Mouse (Mus musculus) forebrain, embryonic 11.5 days (tissue): ENCODE results near the gene Sdc1. TPM values are rescaled to one million over a fixed set of nuclear protein-coding genes. Genes with fewer than 3 reads are reported as not detected.

Source experiments
- ATAC-seq: fragments of 200-750 bp; cut with Nextera tagmentation; replicated peaks from 2 replicates; pipeline ENCODE4 v1.8.0; 2017; ENCODE audit warnings: moderate TSS enrichment; ENCODE audit not compliant: low FRiP score
- DNase-seq: peaks from one replicate; pipeline ENCODE4 v3.0.0-alpha.2; 2017; ENCODE audit warnings: low spot score
- H3K27ac ChIP-seq: fragments of 300-500 bp; sonication (generic); 2 replicates; pipeline ENCODE4 v1.5.1; 2014; ENCODE audit warnings: low read depth, low read length
- H3K27me3 ChIP-seq: fragments of 300-500 bp; sonication (generic); 2 replicates; pipeline ENCODE4 v1.6.1; 2014; ENCODE audit warnings: mild to moderate bottlenecking, low read length, mixed read lengths; ENCODE audit not compliant: control insufficient read depth, insufficient read depth
- H3K36me3 ChIP-seq: fragments of 300-500 bp; sonication (generic); 2 replicates; pipeline ENCODE4 v1.6.1; 2014; ENCODE audit warnings: mild to moderate bottlenecking, low read length, moderate library complexity, mixed read lengths; ENCODE audit not compliant: control insufficient read depth, insufficient read depth
- H3K4me1 ChIP-seq: fragments of 300-500 bp; sonication (generic); replicated peaks from 2 replicates; pipeline ENCODE4 v1.6.1; 2014; ENCODE audit warnings: low read length, mixed read lengths; ENCODE audit not compliant: control insufficient read depth, insufficient read depth
- H3K4me2 ChIP-seq: fragments of 300-500 bp; sonication (generic); 2 replicates; pipeline ENCODE4 v1.6.1; 2014; ENCODE audit warnings: low read depth, mild to moderate bottlenecking, low read length, moderate library complexity, mixed read lengths; ENCODE audit not compliant: severe bottlenecking
- H3K4me3 ChIP-seq: fragments of 300-500 bp; sonication (generic); 2 replicates; pipeline ENCODE4 v1.5.1; 2014; ENCODE audit warnings: low read depth, low read length
- H3K9ac ChIP-seq: fragments of 300-500 bp; sonication (generic); 2 replicates; pipeline ENCODE4 v1.6.1; 2014; ENCODE audit warnings: low read length
- H3K9me3 ChIP-seq: fragments of 300-500 bp; sonication (generic); 2 replicates; pipeline ENCODE4 v1.6.1; 2016; ENCODE audit warnings: low read length, mixed read lengths; ENCODE audit not compliant: control insufficient read depth
- WGBS: fragments of 180-500 bp; shearing (Covaris S2); extraction: QIAGEN DNeasy Blood & Tissue Kit; methylation state at CpG from one replicate; pipeline ENCODE4 v1.1.7; 2014; 5-methylcytosine and 5-hydroxymethylcytosine counted together
- polyA plus RNA-seq: library from polyadenylated mRNA; unstranded; fragments of >200 nt; fragmentation: Nextera tagmentation; extraction: Ambion mirVana; gene quantifications from 2 replicates; pipeline ENCODE4 v1.2.1, GENCODE M21; 2014

Sdc1 gene
- polyA plus RNA-seq, 1 experiment from 2014 or later, result 86.8 TPM

DNA sequence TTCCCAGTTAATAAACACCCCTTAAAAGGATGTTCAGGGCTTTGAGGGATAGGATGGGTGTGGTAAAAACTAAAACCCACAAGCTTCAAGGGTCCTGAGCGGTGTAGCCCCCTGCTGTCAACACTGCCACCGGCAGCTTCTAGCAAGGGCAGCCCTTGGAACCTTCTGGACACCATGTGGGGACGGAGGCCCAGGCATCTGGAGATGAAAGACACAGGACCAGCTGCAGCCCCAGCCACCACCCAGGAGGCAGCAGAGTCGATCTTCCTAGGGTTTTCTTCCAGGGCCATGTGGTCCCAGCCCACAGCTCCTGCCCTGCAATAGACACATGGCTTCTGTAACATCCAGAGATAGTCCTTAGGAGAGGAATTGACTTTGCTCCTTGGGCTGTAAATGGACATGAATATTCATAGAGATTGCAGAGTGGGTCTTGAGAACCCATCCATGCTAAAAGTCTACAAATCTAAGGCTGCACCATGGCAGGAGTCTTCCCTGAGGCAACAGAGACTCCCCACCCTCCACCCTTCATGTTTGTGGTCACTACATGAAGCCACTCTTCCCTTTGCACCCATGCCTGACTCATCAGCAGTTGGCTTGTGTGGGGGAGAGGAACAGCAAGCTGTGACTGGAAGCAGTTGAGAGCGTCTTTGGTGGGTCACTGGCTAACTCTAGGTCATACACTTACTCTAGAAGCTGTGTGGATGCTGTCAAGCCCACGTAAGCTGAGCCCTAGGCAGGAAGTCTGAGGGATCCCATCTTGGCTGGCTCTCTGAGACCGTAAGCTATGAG, 34.0 kb downstream of the Sdc1 start:
- H3K36me3 ChIP-seq, result no peaks in the 10 kb centered on the region
- H3K4me1 ChIP-seq, result no peaks in the 10 kb centered on the region
- no peak overlapping the region for H3K4me2 ChIP-seq
- no peaks in the 10 kb centered on the region for H3K27me3 ChIP-seq
- H3K9ac ChIP-seq, result no peak overlapping the region
- no peak for DNase-seq
- no peaks in the 10 kb centered on the region for H3K9me3 ChIP-seq
- H3K4me3 ChIP-seq, result no peak overlapping the region
- no peak overlapping the region for H3K27ac ChIP-seq
- no peak for ATAC-seq
- 80% methylated on average over 7 of the region's 7 CpGs for WGBS

DNA sequence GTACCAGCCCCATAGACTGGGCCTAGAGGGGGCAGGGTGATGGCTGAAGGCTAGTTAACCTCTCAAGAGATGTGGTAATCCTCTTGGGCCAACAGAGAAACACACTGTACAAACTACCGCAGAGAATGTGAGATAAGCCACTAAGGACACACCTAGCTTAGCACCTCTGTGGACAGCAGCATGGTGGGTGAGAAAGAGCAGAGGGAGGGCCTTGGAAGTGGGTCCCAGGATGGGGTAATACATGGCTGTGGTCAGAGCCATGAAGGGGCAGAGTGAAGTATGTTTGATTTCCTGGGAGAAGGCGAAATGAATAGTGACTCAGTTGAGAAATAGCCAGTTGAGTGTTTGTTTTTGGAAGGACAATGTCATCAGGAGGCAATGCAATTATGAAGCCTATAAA, 38.0 kb downstream of the Sdc1 start:
- 87% methylated on average over 2 of the region's 2 CpGs for WGBS
- no peaks in the 10 kb centered on the region for H3K9me3 ChIP-seq
- DNase-seq (no peak), ATAC-seq (no peak)
- H3K4me2 ChIP-seq, result no peak overlapping the region
- H3K36me3 ChIP-seq, result no peaks in the 10 kb centered on the region
- no peaks in the 10 kb centered on the region for H3K4me1 ChIP-seq
- H3K27ac ChIP-seq, result no peak overlapping the region
- H3K27me3 ChIP-seq, result no peaks in the 10 kb centered on the region
- no peak overlapping the region for H3K9ac ChIP-seq
- no peak overlapping the region for H3K4me3 ChIP-seq

DNA sequence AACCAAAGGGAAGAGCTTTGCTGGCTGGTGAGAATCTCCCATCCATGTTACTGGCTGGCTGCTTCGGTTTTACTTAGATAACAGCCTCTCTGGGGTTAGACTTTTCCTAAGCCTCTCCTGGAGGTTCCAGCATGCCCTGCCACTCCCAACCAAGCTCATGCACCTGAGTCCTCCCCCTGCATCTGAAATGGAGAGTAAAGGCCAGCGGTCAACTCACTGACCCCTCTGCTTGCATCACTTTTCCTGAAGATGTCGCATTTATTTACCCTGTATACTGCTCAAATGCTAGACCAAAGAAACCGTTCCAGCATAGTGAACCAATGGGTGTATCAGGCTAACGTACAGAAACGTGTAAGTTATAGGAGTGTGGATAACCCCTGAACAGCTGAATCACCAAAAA, 38.5 kb downstream of the Sdc1 start:
- Histone ChIP-seq H3K9ac (no peak overlapping the region), H3K4me1 (no peaks in the 10 kb centered on the region), H3K4me2 (no peak overlapping the region), H3K27me3 (no peaks in the 10 kb centered on the region), H3K36me3 (no peaks in the 10 kb centered on the region), H3K9me3 (no peaks in the 10 kb centered on the region), H3K4me3 (no peak overlapping the region), H3K27ac (no peak overlapping the region)
- WGBS, result 87% methylated on average over 6 of the region's 6 CpGs
- no peak for DNase-seq
- ATAC-seq, result no peak

DNA sequence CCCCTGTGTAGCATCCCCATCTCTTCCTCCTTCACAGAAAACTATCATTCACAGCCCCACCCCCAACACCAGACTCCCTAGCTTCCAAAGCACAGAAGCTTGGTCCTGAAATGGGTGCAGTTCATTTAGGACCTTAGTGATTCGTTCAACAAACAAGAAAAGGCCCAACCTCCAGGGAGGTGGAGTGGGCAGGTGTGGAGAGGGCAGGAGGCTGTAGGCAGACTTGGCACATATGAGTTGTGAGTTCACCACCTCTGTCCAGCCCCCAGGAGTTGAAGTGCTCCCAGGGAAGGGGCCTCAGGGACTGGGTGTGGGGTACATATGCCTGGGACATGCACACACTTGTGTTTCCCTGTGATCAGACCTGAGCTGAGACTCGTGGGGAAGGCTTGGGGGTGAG, 39.8 kb downstream of the Sdc1 start:
- no peak overlapping the region for H3K27ac ChIP-seq
- H3K4me1 ChIP-seq, result no peaks in the 10 kb centered on the region
- H3K4me2 ChIP-seq, result no peak overlapping the region
- no peak overlapping the region for H3K4me3 ChIP-seq
- no peak overlapping the region for H3K9ac ChIP-seq
- DNase-seq, result no peak
- no peaks in the 10 kb centered on the region for H3K9me3 ChIP-seq
- 63% methylated on average over 2 of the region's 2 CpGs for WGBS
- no peaks in the 10 kb centered on the region for H3K27me3 ChIP-seq
- no peak for ATAC-seq
- H3K36me3 ChIP-seq, result no peaks in the 10 kb centered on the region

DNA sequence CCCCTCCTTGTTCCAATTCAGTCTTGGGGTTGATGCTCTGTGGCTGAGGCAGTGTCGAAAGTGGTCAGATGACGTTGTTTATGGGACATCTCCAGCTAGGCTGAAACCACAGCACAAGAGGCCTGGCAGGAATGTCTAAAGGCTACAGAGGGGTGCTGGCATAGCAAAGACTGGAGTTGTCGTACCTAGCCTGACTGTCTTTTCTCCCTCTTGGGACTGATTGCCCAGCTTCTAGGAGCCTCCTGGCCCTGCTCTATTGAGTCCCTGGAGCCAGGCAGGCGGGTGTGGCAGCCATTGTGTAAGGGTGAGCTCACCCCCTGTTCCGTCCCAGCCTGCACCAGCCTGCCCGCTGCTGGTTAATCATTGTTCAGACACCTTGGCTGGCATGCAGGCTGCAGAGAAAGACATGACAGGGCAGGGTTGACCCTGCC, 40.3 kb downstream of the Sdc1 start:
- 77% methylated on average over 6 of the region's 6 CpGs for WGBS
- H3K27me3 ChIP-seq, result no peaks in the 10 kb centered on the region
- H3K27ac ChIP-seq, result no peak overlapping the region
- H3K9me3 ChIP-seq, result no peaks in the 10 kb centered on the region
- H3K36me3 ChIP-seq, result no peaks in the 10 kb centered on the region
- H3K4me1 ChIP-seq, result no peaks in the 10 kb centered on the region
- H3K4me3 ChIP-seq, result no peak overlapping the region
- ATAC-seq (no peak), DNase-seq (no peak)
- no peak overlapping the region for H3K9ac ChIP-seq
- no peak overlapping the region for H3K4me2 ChIP-seq

DNA sequence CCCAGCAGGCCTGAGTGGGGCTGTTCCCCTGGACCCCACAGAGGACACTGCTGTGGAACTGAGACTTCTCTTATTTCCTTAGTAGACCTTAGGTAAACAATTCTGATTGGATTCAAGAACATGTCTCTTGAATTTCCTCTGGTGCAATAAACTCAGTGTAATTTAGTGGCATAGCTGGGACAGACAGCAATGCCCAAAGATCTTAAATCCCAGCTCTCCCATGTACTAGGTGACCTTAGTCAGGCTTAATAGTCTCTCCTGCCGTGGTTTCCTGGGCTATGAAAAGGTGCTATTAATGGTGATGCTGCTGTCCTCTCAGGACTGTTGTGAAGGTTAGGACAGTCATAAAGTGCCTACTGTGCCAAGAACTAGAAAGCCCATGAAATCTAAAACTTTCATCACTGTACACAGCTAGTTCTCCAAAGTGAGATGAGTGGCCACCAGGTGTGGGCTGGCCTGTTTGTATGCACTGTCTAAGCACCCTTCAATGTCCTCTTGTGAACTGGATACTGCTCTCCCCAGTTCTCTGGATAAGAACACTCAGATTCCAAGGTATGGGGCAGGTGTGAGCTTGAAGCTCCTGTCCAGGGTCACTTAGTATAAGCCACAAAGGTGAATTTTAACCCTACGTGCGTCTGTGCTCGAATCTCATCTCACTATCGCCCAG, 40.9 kb downstream of the Sdc1 start:
- Histone ChIP-seq H3K27me3 (no peaks in the 10 kb centered on the region), H3K27ac (no peak overlapping the region), H3K9ac (no peak overlapping the region), H3K4me2 (no peak overlapping the region), H3K9me3 (no peaks in the 10 kb centered on the region), H3K36me3 (no peaks in the 10 kb centered on the region), H3K4me1 (no peaks in the 10 kb centered on the region), H3K4me3 (no peak overlapping the region)
- DNase-seq (peak; percentile 20), ATAC-seq (no peak)
- 88% methylated on average over 5 of the region's 5 CpGs for WGBS

DNA sequence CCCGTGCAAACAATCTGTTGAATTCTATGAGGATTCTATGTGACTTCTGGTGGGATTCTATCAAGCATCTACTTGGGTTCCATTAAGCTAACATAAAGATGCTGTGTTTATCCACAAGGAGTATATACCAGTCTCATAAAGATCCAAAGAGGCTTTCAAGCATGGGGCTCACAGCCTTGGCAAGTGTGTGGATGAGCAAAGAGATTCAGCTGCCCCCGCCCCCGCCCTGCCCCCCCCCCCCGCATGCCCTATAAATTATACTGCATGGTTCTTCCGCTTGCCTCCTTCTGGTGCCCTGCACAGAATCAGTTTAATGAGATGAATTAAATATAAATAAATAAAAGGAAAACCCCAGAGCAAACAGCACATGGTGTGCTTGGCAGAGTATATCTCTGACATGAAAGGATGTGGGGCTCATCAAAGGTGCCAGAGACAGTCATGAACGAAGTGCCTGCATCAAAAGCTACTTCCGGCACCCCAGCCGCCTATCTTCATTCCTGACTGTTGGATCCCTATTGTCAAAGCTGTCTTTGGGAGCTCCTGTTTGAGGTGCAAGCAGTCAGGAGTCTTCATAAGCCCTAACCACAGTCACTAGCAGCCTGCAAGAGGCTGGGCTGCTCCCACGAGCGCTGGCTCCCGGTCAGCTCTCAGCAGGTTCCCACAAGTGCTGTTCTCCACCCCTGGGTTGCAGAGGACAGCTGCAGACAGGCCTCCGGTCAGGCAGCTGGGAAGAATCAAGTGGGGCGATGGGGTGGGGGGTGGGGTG, 46.5 kb downstream of the Sdc1 start:
- Histone ChIP-seq H3K27ac (no peak overlapping the region), H3K4me3 (no peak overlapping the region), H3K36me3 (no peaks in the 10 kb centered on the region), H3K9ac (no peak overlapping the region), H3K9me3 (no peaks in the 10 kb centered on the region), H3K4me1 (no peaks in the 10 kb centered on the region), H3K27me3 (no peaks in the 10 kb centered on the region), H3K4me2 (no peak overlapping the region)
- no peak for ATAC-seq
- 39% methylated on average over 13 of the region's 13 CpGs for WGBS
- DNase-seq, result peak; percentile 25

DNA sequence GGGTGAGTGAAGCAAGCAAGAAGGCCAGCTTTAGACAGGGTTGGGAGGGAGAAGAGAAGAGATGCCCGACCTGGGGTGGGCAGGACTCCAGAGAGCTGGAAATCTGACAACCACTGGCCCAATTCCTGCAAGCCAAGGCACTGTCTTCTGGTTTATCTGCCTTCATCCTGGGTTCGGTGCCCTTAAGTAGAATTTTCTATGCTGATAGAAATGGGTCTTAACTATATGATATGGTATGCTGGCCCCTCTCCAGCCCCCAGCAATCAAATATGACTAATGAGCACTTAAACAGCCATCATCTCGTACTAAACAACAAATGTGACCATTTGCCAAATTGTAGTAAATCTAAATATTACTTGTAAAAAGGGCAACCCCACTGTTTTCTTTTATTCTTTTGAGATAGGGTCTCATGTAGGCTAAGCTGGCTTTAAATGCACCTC, 47.1 kb downstream of the Sdc1 start:
- Histone ChIP-seq H3K4me2 (no peak overlapping the region), H3K27me3 (no peaks in the 10 kb centered on the region), H3K27ac (no peak overlapping the region), H3K36me3 (no peaks in the 10 kb centered on the region), H3K9ac (no peak overlapping the region), H3K9me3 (no peaks in the 10 kb centered on the region), H3K4me1 (no peaks in the 10 kb centered on the region), H3K4me3 (no peak overlapping the region)
- DNase-seq (no peak), ATAC-seq (no peak)
- 55% methylated on average over 3 of the region's 3 CpGs for WGBS
